Mouse (Mus musculus): ENCODE results near the gene Cldn3.

DNA sequence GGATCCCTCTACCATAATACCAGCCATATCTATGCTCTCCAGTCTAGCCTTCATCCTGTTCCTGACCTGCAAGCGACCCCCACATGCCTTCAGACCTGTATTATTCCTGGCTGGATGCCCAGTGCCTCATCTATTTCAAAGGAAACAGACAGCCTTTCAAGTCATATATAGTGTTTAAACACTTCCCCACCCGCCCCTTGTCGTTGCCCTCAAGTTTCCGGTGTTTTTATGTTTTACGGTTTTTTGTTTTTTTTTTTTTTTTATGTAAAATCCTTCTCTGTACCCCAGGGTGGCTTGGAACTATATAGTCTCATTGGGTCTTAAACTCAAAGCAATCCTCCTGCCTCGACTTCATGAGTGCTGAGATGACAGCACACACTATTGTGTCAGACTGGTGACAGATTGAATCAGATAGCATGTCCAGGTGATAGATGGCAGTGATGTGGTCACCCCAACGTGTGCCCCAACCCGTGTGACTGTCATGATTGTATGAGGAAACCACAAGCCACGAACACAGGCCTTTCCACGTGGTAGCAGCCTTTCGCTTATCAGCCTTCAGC, 38.7 kb downstream of the Cldn3 start:
- TF ChIP-seq MYOG (IDR thresholded peaks at IDR 0.05; ENCODE audit: control insufficient read depth, extremely low read depth, insufficient read length) (no peak), CTCF (IDR thresholded peaks at IDR 0.05; ENCODE audit: control insufficient read depth, insufficient read depth, insufficient read length) (no peak), MAX (IDR thresholded peaks at IDR 0.05) (no peak), CEBPB (IDR thresholded peaks at IDR 0.05; ENCODE audit: low read depth) (no peak), MYOD1 (IDR thresholded peaks at IDR 0.05; ENCODE audit: control insufficient read depth, insufficient read length, low read depth) (no peak), USF1 (IDR thresholded peaks at IDR 0.05; ENCODE audit: low read depth) (no peak), FOSL1 (IDR thresholded peaks at IDR 0.05; ENCODE audit: insufficient read depth, low read length, poor library complexity, severe bottlenecking) (no peak)
